Mouse (Mus musculus) MEL (cell line): ENCODE measurements around the gene Omt2b. TPM values are rescaled to one million over a fixed set of nuclear protein-coding genes. Genes with fewer than 3 reads are reported as not detected.
A peak's percentile ranks its signal among the peaks of the same experiment; 100 is the strongest.

Experiments
- DNase-seq: peaks from one replicate; pipeline ENCODE4 v3.0.0; 2011; ENCODE audit warnings: low read depth, low spot score
- H3K27ac ChIP-seq: 2 replicates; pipeline ENCODE4 v1.5.1; 2012; ENCODE audit warnings: low read depth, mild to moderate bottlenecking, control low read depth, low read length, moderate library complexity; ENCODE audit not compliant: control insufficient read depth
- H3K27me3 ChIP-seq, 2 experiments: fragments of 150-350 bp in 1 of 2; sonication (generic) in 1 of 2; 2 replicates each; pipeline ENCODE4 v1.6.1; 2012; ENCODE audit warnings: low read length in 2 of 2, mild to moderate bottlenecking in 2 of 2, improper control_type of control experiment in 1 of 2, moderate library complexity in 1 of 2; ENCODE audit not compliant: insufficient read depth in 2 of 2, control insufficient read depth in 1 of 2
- H3K36me3 ChIP-seq, 2 experiments: 2 replicates each; pipeline ENCODE4 v1.6.1; 2012 to 2014; ENCODE audit warnings: low read length in 2 of 2, improper control_type of control experiment in 1 of 2, inconsistent platforms in 1 of 2, mild to moderate bottlenecking in 1 of 2; ENCODE audit not compliant: insufficient read depth in 2 of 2, control insufficient read depth in 1 of 2
- H3K4me1 ChIP-seq, 2 experiments: fragments of 150-350 bp in 1 of 2; sonication (generic) in 1 of 2; 2 replicates each; pipeline ENCODE4 v1.6.1; 2012; ENCODE audit warnings: low read length in 2 of 2, improper control_type of control experiment in 1 of 2, mild to moderate bottlenecking in 1 of 2; ENCODE audit not compliant: insufficient read depth in 2 of 2, control insufficient read depth in 1 of 2
- H3K4me3 ChIP-seq, 2 experiments: fragments of 150-350 bp in 1 of 2; sonication (generic) in 1 of 2; 2 replicates each; pipeline ENCODE4 v1.5.1; 2012; ENCODE audit warnings: low read depth in 2 of 2, low read length in 2 of 2, mild to moderate bottlenecking in 2 of 2, moderate library complexity in 2 of 2, control low read depth in 1 of 2, improper control_type of control experiment in 1 of 2; ENCODE audit not compliant: control insufficient read depth in 1 of 2, insufficient read depth in 1 of 2
- H3K79me2 ChIP-seq: 2 replicates; pipeline ENCODE4 v1.6.1; 2012; ENCODE audit warnings: mild to moderate bottlenecking, low read length, moderate library complexity; ENCODE audit not compliant: control insufficient read depth, poor library complexity, insufficient read depth
- H3K9ac ChIP-seq: 2 replicates; pipeline ENCODE4 v1.6.1; 2012; ENCODE audit warnings: low read depth, mild to moderate bottlenecking, control low read depth, low read length, moderate library complexity; ENCODE audit not compliant: control insufficient read depth, poor library complexity, severe bottlenecking
- H3K9me3 ChIP-seq: fragments of 150-350 bp; sonication (generic); replicated peaks from 2 replicates; pipeline ENCODE4 v1.6.1; 2012; ENCODE audit warnings: mild to moderate bottlenecking, low read length, improper control_type of control experiment, moderate library complexity; ENCODE audit not compliant: insufficient read depth
- BHLHE40 ChIP-seq: IDR thresholded peaks from 2 replicates; pipeline ENCODE4 v1.6.1; 2012; ENCODE audit warnings: low read depth, mild to moderate bottlenecking, inconsistent platforms, low read length, improper control_type of control experiment, borderline replicate concordance
- CTCF ChIP-seq, 3 experiments: IDR thresholded peaks in 2 of 3; conservative IDR thresholded peaks in 1 of 3; 2 replicates each; pipeline ENCODE4 v1.5.1; 2011 to 2012; ENCODE audit warnings: low read length in 3 of 3, low read depth in 2 of 3, mild to moderate bottlenecking in 2 of 3, improper control_type of control experiment in 1 of 3, inconsistent platforms in 1 of 3, mixed read lengths in 1 of 3, moderate library complexity in 1 of 3; ENCODE audit not compliant: control insufficient read depth in 1 of 3, insufficient read depth in 1 of 3, poor library complexity in 1 of 3, severe bottlenecking in 1 of 3
- ELF1 ChIP-seq: IDR thresholded peaks from 2 replicates; pipeline ENCODE4 v1.6.1; 2014; ENCODE audit warnings: low read depth, mild to moderate bottlenecking, inconsistent platforms, low read length, improper control_type of control experiment, moderate library complexity
- HCFC1 ChIP-seq: IDR thresholded peaks from 2 replicates; pipeline ENCODE4 v1.6.1; 2012; ENCODE audit warnings: low read depth, mild to moderate bottlenecking, inconsistent platforms, low read length, improper control_type of control experiment, moderate library complexity
- MAX ChIP-seq: IDR thresholded peaks from 2 replicates; pipeline ENCODE4 v1.6.1; 2011; ENCODE audit warnings: low read length, improper control_type of control experiment
- MEF2A ChIP-seq: IDR thresholded peaks from 2 replicates; pipeline ENCODE4 v1.6.1; 2014; ENCODE audit warnings: low read depth, mild to moderate bottlenecking, inconsistent platforms, low read length, improper control_type of control experiment; ENCODE audit not compliant: poor library complexity, insufficient replicate concordance, severe bottlenecking; ENCODE audit errors: extremely low read depth
- MXI1 ChIP-seq: IDR thresholded peaks from 2 replicates; pipeline ENCODE4 v1.6.1; 2011; ENCODE audit warnings: mild to moderate bottlenecking, low read depth, low read length, improper control_type of control experiment
- MYB ChIP-seq: IDR thresholded peaks from 2 replicates; pipeline ENCODE4 v1.6.1; 2011; ENCODE audit warnings: mild to moderate bottlenecking, low read depth, low read length, improper control_type of control experiment
- MYC ChIP-seq: IDR thresholded peaks from 2 replicates; pipeline ENCODE4 v1.6.1; 2011; ENCODE audit warnings: low read depth, mild to moderate bottlenecking, low read length, improper control_type of control experiment, moderate library complexity
- NRF1 ChIP-seq: IDR thresholded peaks from 2 replicates; pipeline ENCODE4 v1.6.1; 2014; ENCODE audit warnings: low read depth, mild to moderate bottlenecking, inconsistent platforms, low read length, improper control_type of control experiment, moderate library complexity; ENCODE audit not compliant: poor library complexity, insufficient read depth, severe bottlenecking
- POLR2AphosphoS2 ChIP-seq: IDR thresholded peaks from 2 replicates; pipeline ENCODE4 v1.6.1; 2011; ENCODE audit warnings: low read length, improper control_type of control experiment
- POLR2AphosphoS5 ChIP-seq: IDR thresholded peaks from 2 replicates; pipeline ENCODE4 v1.6.1; 2012; ENCODE audit warnings: low read depth, borderline replicate concordance, mild to moderate bottlenecking, inconsistent platforms, low read length, moderate library complexity, mixed read lengths
- RAD21 ChIP-seq: IDR thresholded peaks from 2 replicates; pipeline ENCODE4 v1.6.1; 2011; ENCODE audit warnings: mild to moderate bottlenecking, low read depth, low read length, improper control_type of control experiment
- SMC3 ChIP-seq: IDR thresholded peaks from 2 replicates; pipeline ENCODE4 v1.6.1; 2011; ENCODE audit warnings: low read depth, low read length, improper control_type of control experiment
- TBP ChIP-seq: IDR thresholded peaks from 2 replicates; pipeline ENCODE4 v1.8.0; 2011; ENCODE audit warnings: low read depth, low read length, improper control_type of control experiment
- USF1 ChIP-seq: IDR thresholded peaks from 2 replicates; pipeline ENCODE4 v1.6.1; 2014; ENCODE audit warnings: low read depth, mild to moderate bottlenecking, inconsistent platforms, low read length, improper control_type of control experiment, moderate library complexity
- ZC3H11A ChIP-seq: IDR thresholded peaks from 2 replicates; pipeline ENCODE4 v1.6.1; 2012; ENCODE audit warnings: low read depth, mild to moderate bottlenecking, inconsistent platforms, low read length, improper control_type of control experiment
- ZKSCAN1 ChIP-seq: IDR thresholded peaks from 2 replicates; pipeline ENCODE4 v1.6.1; 2012; ENCODE audit warnings: low read depth, mild to moderate bottlenecking, inconsistent platforms, low read length, improper control_type of control experiment, moderate library complexity
- ZNF384 ChIP-seq: IDR thresholded peaks from 2 replicates; pipeline ENCODE4 v1.6.1; 2012; ENCODE audit warnings: low read depth, mild to moderate bottlenecking, inconsistent platforms, low read length, improper control_type of control experiment
- polyA plus RNA-seq, 2 experiments: library from polyadenylated mRNA; stranded (reverse) in 1 of 2; unstranded in 1 of 2; fragments of >175 nt in 1 of 2; fragments of >200 nt in 1 of 2; gene quantifications; 2 replicates each; pipeline versions ENCODE4 v1.2.1 to v1.2.4; 2012; ENCODE audit warnings: low replicate concordance in 2 of 2, low read depth in 1 of 2; ENCODE audit not compliant: insufficient read length in 2 of 2, insufficient read depth in 1 of 2, missing spikeins in 1 of 2
- total RNA-seq: library from RNA; depleted of rRNA; stranded (reverse); fragments of 300-350 nt; gene quantifications from 2 replicates; pipeline ENCODE4 v1.2.3, GENCODE M21; 2012

The Omt2b gene
- total and polyA plus RNA-seq, 3 experiments, result not detected

DNA sequence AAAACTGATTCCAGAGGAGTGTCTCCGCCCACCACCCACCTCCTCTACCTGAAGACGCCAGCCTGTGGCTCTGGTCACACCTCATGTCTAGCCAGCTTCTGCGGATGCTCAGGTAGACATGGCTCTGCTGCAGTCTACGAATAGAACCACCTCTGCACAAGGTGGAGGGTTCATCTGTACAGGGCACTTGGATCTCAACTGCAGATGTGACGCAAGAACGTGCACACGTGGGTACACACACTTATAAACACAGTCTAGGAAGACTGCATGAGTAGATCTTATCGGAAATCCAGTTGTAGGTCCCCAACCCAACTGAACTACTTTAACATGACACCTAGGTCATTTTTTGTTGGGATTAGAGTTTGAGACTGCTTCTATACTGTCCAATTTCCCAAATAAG, 28.2 kb downstream of the Omt2b start, which contains the start of gene Gsta2:
TSS of gene Gsta2 (minus strand) at position 178 of the 400 bp plus-strand sequence.
- H3K79me2 ChIP-seq, result no peaks in the 10 kb centered on the region
- peaks cover 0 to 4% of the 10 kb centered on the region in 2 experiments; a peak in 2 of 4 replicates for H3K27me3 ChIP-seq
- no peaks in the 10 kb centered on the region for H3K36me3 ChIP-seq
- no peak within 1 kb of the TSS for H3K4me3 ChIP-seq
- DNase-seq, result no peak
- H3K9me3 ChIP-seq, result no peaks in the 10 kb centered on the region
- H3K27ac ChIP-seq, result no peak within 1 kb of the TSS
- H3K9ac ChIP-seq, result no peak within 1 kb of the TSS
- H3K4me1 ChIP-seq, result no peaks in the 10 kb centered on the region
- TF ChIP-seq ZNF384 (no peak), MXI1 (no peak), MAX (no peak), ELF1 (no peak)

DNA sequence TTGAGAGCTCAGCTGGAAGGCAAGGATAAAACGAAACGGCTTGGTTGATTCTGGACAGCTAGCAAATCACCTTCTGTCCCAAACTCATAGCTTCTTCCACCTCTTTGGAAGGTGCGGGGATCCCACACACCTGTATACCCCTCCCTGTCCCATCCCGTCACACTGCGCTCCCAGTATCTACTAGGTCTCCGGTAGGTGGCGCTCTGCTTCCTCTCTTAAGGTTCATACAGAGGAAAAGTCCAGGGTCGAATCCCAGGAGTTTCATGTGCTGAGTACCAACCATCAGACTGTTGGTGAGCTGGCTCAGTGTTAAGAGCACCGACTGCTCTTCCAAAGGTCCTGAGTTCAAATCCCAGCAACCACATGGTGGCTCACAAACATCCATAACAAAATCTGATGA, 30.7 kb downstream of the Omt2b start:
- H3K4me1 ChIP-seq, result no peaks in the 10 kb centered on the region

DNA sequence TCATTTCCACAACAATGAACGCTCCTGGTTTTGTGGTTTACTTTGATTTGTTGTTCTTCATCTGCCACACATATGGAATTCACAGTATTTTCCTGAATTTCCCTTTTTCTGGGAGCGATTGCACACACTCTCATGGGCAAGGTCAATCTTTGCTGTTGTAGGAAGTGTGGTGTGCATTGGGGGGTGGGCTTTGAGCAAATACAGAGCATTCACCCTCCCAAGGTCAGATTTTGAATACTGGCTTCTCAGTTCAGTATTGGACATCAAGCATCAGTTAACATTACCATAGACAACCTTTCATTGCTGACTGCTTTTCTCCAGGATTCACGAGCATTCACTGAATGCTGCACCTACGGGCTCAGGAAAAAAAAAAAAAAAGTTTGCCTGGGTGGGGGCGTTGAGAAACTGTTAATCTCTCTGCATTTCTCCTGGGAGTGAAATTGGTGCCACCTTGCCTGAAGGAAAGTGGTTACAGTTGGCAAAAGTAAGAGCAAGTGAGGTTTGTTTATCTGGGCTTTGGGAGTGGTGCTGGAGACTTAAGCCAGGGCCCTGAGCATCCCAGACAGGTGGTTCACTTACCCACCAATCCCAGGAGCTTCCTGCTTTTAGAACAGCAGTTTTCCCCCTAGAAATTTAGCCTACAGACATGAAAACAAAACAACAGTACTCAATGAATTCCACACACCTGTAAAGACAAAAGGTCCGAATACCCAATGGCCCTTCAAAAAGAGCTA, 32.5 kb downstream of the Omt2b start:
- Histone ChIP-seq H3K27me3 (peaks cover 2 to 4% of the 10 kb centered on the region in 2 experiments; a peak in 3 of 4 replicates), H3K9ac (no peak overlapping the region), H3K27ac (no peak overlapping the region)

More for the DNA sequence above, 30.7 kb downstream of the Omt2b start:
- Histone ChIP-seq H3K36me3 (no peaks in the 10 kb centered on the region), H3K4me3 (no peak overlapping the region), H3K9ac (no peak overlapping the region), H3K79me2 (no peaks in the 10 kb centered on the region), H3K27ac (no peak overlapping the region), H3K9me3 (no peaks in the 10 kb centered on the region), H3K27me3 (peaks cover 0 to 4% of the 10 kb centered on the region in 2 experiments; a peak in 2 of 4 replicates)
- TF ChIP-seq BHLHE40, result no peak
- TF ChIP-seq MEF2A, result no peak
- peak; percentile 83 to 86 (median 84) for TF ChIP-seq CTCF (IDR thresholded peaks at IDR 0.05 in 2 of 3, conservative IDR thresholded peaks at IDR 0.05 in 1 of 3; ENCODE audit: control insufficient read depth in 1 of 3, insufficient read depth in 1 of 3, low read depth in 2 of 3, low read length in 3 of 3, poor library complexity in 1 of 3, severe bottlenecking in 1 of 3)
- TF ChIP-seq SMC3, result peak; percentile 65
- TF ChIP-seq ZC3H11A, result peak; percentile 30; the same call in 1 of the 2 replicates
- TF ChIP-seq RAD21, result peak; percentile 67
- DNase-seq, result peak; percentile 72

More for the DNA sequence above, 32.5 kb downstream of the Omt2b start:
- TF ChIP-seq MEF2A (no peak), MYB (no peak), TBP (no peak), POLR2AphosphoS5 (no peak), USF1 (no peak), HCFC1 (no peak), POLR2AphosphoS2 (no peak), NRF1 (no peak), ZKSCAN1 (no peak), ZC3H11A (no peak), MYC (no peak)
- no peak for DNase-seq
- Histone ChIP-seq H3K9me3 (no peaks in the 10 kb centered on the region), H3K79me2 (no peaks in the 10 kb centered on the region), H3K4me3 (no peak overlapping the region), H3K36me3 (no peaks in the 10 kb centered on the region), H3K4me1 (no peaks in the 10 kb centered on the region)
